Mouse (Mus musculus) heart, adult 2 months (tissue): ENCODE measurements around the gene Foxr2. TPM values are rescaled to one million over a fixed set of nuclear protein-coding genes. Genes with fewer than 3 reads are reported as not detected.
A peak's percentile ranks its signal among the peaks of the same experiment; 100 is the strongest.

Experiments used
- DNase-seq, 2 experiments: peaks; one replicate each; pipeline ENCODE4 v3.0.0; 2021
- H3K27ac ChIP-seq: fragments of 200-600 bp; 2 replicates; pipeline ENCODE4 v1.8.1; 2022
- H3K27me3 ChIP-seq: fragments of 200-500 bp; 2 replicates; pipeline ENCODE4 v1.6.1; 2012; ENCODE audit warnings: mild to moderate bottlenecking, low read length, inconsistent platforms, mixed read lengths; ENCODE audit not compliant: control insufficient read depth, insufficient read depth
- H3K36me3 ChIP-seq: fragments of 200-500 bp; 2 replicates; pipeline ENCODE4 v1.6.1; 2012; ENCODE audit warnings: low read length, inconsistent platforms; ENCODE audit not compliant: control insufficient read depth, insufficient read depth
- H3K4me1 ChIP-seq: fragments of 200-500 bp; 2 replicates; pipeline ENCODE4 v1.6.1; 2011; ENCODE audit warnings: low read length; ENCODE audit not compliant: control insufficient read depth, insufficient read depth
- H3K4me3 ChIP-seq: fragments of 200-600 bp; 2 replicates; pipeline ENCODE4 v1.8.1; 2022
- H3K79me2 ChIP-seq: fragments of 200-500 bp; replicated peaks from 2 replicates; pipeline ENCODE4 v1.6.1; 2012; ENCODE audit warnings: mild to moderate bottlenecking, inconsistent platforms, low read length, moderate library complexity, mixed read lengths; ENCODE audit not compliant: control insufficient read depth, insufficient read depth
- H3K9ac ChIP-seq: fragments of 200-500 bp; 2 replicates; pipeline ENCODE4 v1.6.1; 2012; ENCODE audit warnings: low read depth, mild to moderate bottlenecking, control low read depth, inconsistent platforms, low read length, mixed read lengths
- CTCF ChIP-seq: fragments of 200-600 bp; IDR thresholded peaks from 2 replicates; pipeline ENCODE4 v1.8.1; 2022; ENCODE audit warnings: antibody characterized with exemption, mild to moderate bottlenecking, moderate library complexity
- EP300 ChIP-seq: fragments of 200-500 bp; IDR thresholded peaks from 2 replicates; pipeline ENCODE4 v1.6.1; 2011; ENCODE audit warnings: low read depth, low read length, control low read depth; ENCODE audit not compliant: insufficient read depth
- POLR2A ChIP-seq: fragments of 200-500 bp; IDR thresholded peaks from 2 replicates; pipeline ENCODE4 v1.6.1; 2011; ENCODE audit warnings: mild to moderate bottlenecking, low read depth, low read length, control low read depth; ENCODE audit not compliant: insufficient read depth
- WGBS: fragments of 180-500 bp; shearing (Covaris S2); methylation state at CpG from one replicate; pipeline ENCODE4 v1.1.7; 2018; 5-methylcytosine and 5-hydroxymethylcytosine counted together
- intact Hi-C: fragments of 180-260 bp; cut with DNase I; formaldehyde crosslinking; loops from one replicate; pipeline ENCODE4 v1.15.1; 2025
- long read RNA-seq: library from polyadenylated mRNA; stranded (forward); transcript quantifications from one replicate; pipeline ENCODE4 v2.0.0, GENCODE M21; 2021
- polyA plus RNA-seq: library from polyadenylated mRNA; depleted of rRNA; stranded (reverse); fragments of >200 nt; gene quantifications from 2 replicates; pipeline ENCODE4 v1.2.3, GENCODE M21; 2012; rRNA removed
- total RNA-seq, 2 experiments: library from RNA; stranded (reverse); gene quantifications; 2 replicates each; pipeline ENCODE4 v1.2.3; 2021

Foxr2 gene
- total RNA-seq (not detected), polyA plus RNA-seq (not detected in 2 replicates)
- long read RNA-seq = 0 reads

DNA sequence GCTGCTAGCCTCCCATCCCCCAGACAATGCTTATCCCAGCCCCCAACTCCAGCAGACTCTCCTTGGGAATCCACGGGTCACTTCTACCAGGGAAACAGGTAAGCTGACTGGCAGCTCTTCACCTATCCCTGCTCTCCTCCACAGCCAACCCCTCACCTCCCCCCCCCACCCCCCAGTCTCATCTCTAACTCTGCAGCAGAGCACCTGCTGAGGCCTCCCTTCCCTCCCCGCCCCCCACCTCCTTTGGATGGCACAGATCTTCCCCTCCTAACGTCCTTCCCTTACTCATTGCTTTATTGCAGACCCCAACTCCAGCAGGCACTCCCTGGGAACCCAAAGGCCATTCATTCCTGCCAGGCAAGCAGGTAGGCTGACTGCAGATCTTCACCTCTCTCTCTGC, at the start of gene Foxr2:
TSS of gene Foxr2 (plus strand) at position 301 of the 400 bp plus-strand sequence.
- intact Hi-C loops = no loop called here
- Histone ChIP-seq H3K27me3 (no peaks in the 10 kb centered on the region), H3K4me3 (no peak within 1 kb of the TSS), H3K4me1 (no peaks in the 10 kb centered on the region), H3K79me2 (no peaks in the 10 kb centered on the region), H3K36me3 (no peaks in the 10 kb centered on the region), H3K9ac (no peak within 1 kb of the TSS), H3K27ac (no peak within 1 kb of the TSS)
- WGBS = 14% methylated on average over 2 of the region's 3 CpGs
- DNase-seq = no peak
- TF ChIP-seq CTCF = no peak
- no peak for TF ChIP-seq POLR2A
- no peak for TF ChIP-seq EP300

DNA sequence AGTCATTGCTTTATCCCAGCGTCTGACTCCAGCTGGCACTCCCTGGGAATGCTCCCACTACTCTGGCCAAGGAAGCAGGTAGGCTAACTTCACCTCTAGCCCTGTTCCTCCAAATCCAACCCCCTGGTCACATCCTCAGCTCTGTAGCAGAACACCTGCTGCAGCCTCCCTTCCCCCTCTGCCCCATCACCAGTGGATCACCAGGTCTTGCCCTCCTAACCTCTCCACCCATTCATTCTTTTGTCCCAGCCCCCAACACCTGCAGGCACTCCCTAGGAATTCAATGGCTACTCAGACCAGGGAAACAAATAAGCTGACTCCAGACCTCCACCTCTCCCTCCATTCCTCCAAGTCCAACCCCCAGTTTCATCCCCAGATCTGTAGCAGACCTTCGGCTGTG, 427 bp downstream of the Foxr2 start:
- H3K36me3 ChIP-seq = no peaks in the 10 kb centered on the region
- intact Hi-C loops = no loop called here
- TF ChIP-seq EP300 (no peak), CTCF (no peak), POLR2A (no peak)
- no peak overlapping the region for H3K27ac ChIP-seq
- H3K4me1 ChIP-seq = no peaks in the 10 kb centered on the region
- DNase-seq = no peak
- 30% methylated on average over 2 of the region's 2 CpGs for WGBS
- H3K27me3 ChIP-seq = no peaks in the 10 kb centered on the region
- no peaks in the 10 kb centered on the region for H3K79me2 ChIP-seq
- H3K9ac ChIP-seq = no peak overlapping the region
- no peak overlapping the region for H3K4me3 ChIP-seq

- TF ChIP-seq EP300 = no peak
- peak; percentile 46 for TF ChIP-seq CTCF
- H3K9ac ChIP-seq = peak within 1 kb of the TSS; percentile 32; the same call in 1 of the 2 replicates
- peak within 1 kb of the TSS; percentile 48 for H3K4me3 ChIP-seq
- intact Hi-C loops = no loop called here
- 19% methylated on average over 47 of the region's 47 CpGs for whole genome bisulfite sequencing
- H3K27me3 ChIP-seq = no peaks in the 10 kb centered on the region
- H3K36me3 ChIP-seq = no peaks in the 10 kb centered on the region
- H3K4me1 ChIP-seq = no peaks in the 10 kb centered on the region
- no peak within 1 kb of the TSS for H3K27ac ChIP-seq
- no peaks in the 10 kb centered on the region for H3K79me2 ChIP-seq
- DNase-seq = peak; percentile 49 to 77
Observed at GRCm38 (mm10) chrX:153139734-153140515, 21.3 kb downstream of the Foxr2 start, which contains the start of gene Rragb. Gene Rragb (plus strand): TSS chrX:153139981.

- H3K9ac ChIP-seq = no peak overlapping the region
- no peak overlapping the region for H3K4me3 ChIP-seq
- H3K27ac ChIP-seq = no peak overlapping the region
- 63% methylated on average over 3 of the region's 3 CpGs for WGBS
- intact Hi-C loops = no loop called here
- no peaks in the 10 kb centered on the region for H3K79me2 ChIP-seq
- H3K27me3 ChIP-seq = no peaks in the 10 kb centered on the region
- DNase-seq = no peak
- no peaks in the 10 kb centered on the region for H3K36me3 ChIP-seq
- H3K4me1 ChIP-seq = no peaks in the 10 kb centered on the region
- TF ChIP-seq CTCF (no peak), POLR2A (no peak), EP300 (no peak)
Observed at GRCm38 (mm10) chrX:153142656-153143055, 24.1 kb downstream of the Foxr2 start.

GRCm38 (mm10) chrX:153151766-153152165, 33.2 kb downstream of the Foxr2 start:
- Histone ChIP-seq H3K27ac (no peak overlapping the region), H3K9ac (no peak overlapping the region), H3K4me1 (no peaks in the 10 kb centered on the region), H3K36me3 (no peaks in the 10 kb centered on the region), H3K79me2 (no peaks in the 10 kb centered on the region), H3K4me3 (no peak overlapping the region), H3K27me3 (no peaks in the 10 kb centered on the region)
- no peak for TF ChIP-seq POLR2A
- TF ChIP-seq CTCF = no peak
- TF ChIP-seq EP300 = no peak
- intact Hi-C loops = no loop called here
- WGBS = 14% methylated on average over 1 of the region's 1 CpGs
- DNase-seq = no peak

DNA sequence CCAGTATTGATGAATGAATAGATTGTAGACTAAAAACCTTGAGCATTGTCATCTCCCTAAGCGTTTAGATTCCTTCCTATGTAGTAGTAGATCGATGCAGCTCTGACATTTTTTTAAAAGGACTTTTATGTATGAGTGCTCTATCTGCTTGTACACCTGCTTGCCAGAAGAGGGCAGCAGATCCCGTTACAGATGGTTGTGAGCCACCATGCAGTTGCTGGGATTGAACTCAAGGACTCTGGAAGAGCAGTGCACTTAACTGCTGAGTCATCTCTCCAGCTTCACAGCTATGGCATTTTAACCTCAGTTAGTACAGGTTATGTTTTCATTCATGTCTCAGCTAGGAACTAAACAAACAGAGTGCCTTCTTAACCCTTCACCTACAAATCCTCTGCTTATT, 36.7 kb downstream of the Foxr2 start:
- Histone ChIP-seq H3K36me3 (no peaks in the 10 kb centered on the region), H3K4me1 (no peaks in the 10 kb centered on the region), H3K27me3 (no peaks in the 10 kb centered on the region), H3K9ac (no peak overlapping the region), H3K27ac (no peak overlapping the region), H3K79me2 (no peaks in the 10 kb centered on the region), H3K4me3 (no peak overlapping the region)
- TF ChIP-seq CTCF (peak; percentile 70), POLR2A (no peak)
- DNase-seq = no peak
- intact Hi-C loops = loop anchor here (5.0 kb wide), 1 partner anchor 212 kb away; no protein-coding TSS in a partner anchor
- 50% methylated on average over 3 of the region's 3 CpGs for WGBS
